Mouse (Mus musculus) heart, embryonic 12.5 days (tissue): ENCODE data around the gene Rora. TPM values are rescaled to one million over a fixed set of nuclear protein-coding genes. Genes with fewer than 3 reads are reported as not detected.

Experiments
- ATAC-seq: fragments of 200-750 bp; cut with Nextera tagmentation; 2 replicates; pipeline ENCODE4 v1.8.0; 2017; ENCODE audit warnings: moderate TSS enrichment, moderate library complexity; ENCODE audit not compliant: insufficient number of reproducible peaks, low FRiP score
- H3K27ac ChIP-seq: fragments of 300-500 bp; sonication (generic); 2 replicates; pipeline ENCODE4 v1.5.1; 2016; ENCODE audit warnings: mild to moderate bottlenecking, moderate library complexity; ENCODE audit not compliant: poor library complexity, severe bottlenecking
- H3K27me3 ChIP-seq: fragments of 300-500 bp; sonication (generic); replicated peaks from 2 replicates; pipeline ENCODE4 v1.6.1; 2016; ENCODE audit warnings: mild to moderate bottlenecking, moderate library complexity
- H3K36me3 ChIP-seq: fragments of 300-500 bp; sonication (generic); 2 replicates; pipeline ENCODE4 v1.6.1; 2016; ENCODE audit warnings: mild to moderate bottlenecking, moderate library complexity
- H3K4me1 ChIP-seq: fragments of 300-500 bp; sonication (generic); replicated peaks from 2 replicates; pipeline ENCODE4 v1.6.1; 2016; ENCODE audit warnings: mild to moderate bottlenecking
- H3K4me2 ChIP-seq: fragments of 300-500 bp; sonication (generic); 2 replicates; pipeline ENCODE4 v1.6.1; 2016; ENCODE audit warnings: mild to moderate bottlenecking, moderate library complexity
- H3K4me3 ChIP-seq: fragments of 300-500 bp; sonication (generic); 2 replicates; pipeline ENCODE4 v1.5.1; 2016; ENCODE audit warnings: mild to moderate bottlenecking
- H3K9ac ChIP-seq: fragments of 300-500 bp; sonication (generic); 2 replicates; pipeline ENCODE4 v1.6.1; 2016; ENCODE audit warnings: mild to moderate bottlenecking, moderate library complexity
- H3K9me3 ChIP-seq: fragments of 300-500 bp; sonication (generic); replicated peaks from 2 replicates; pipeline ENCODE4 v1.6.1; 2016; ENCODE audit warnings: mild to moderate bottlenecking, moderate library complexity
- WGBS: fragments of 180-500 bp; shearing (Covaris S2); methylation state at CpG from one replicate; pipeline ENCODE4 v1.1.7; 2016; 5-methylcytosine and 5-hydroxymethylcytosine counted together
- polyA plus RNA-seq: library from polyadenylated mRNA; unstranded; fragments of >200 nt; fragmentation: Nextera tagmentation; extraction: Ambion mirVana; gene quantifications from 2 replicates; pipeline ENCODE4 v1.2.1, GENCODE M21; 2016

The Rora gene
- polyA plus RNA-seq, 1 experiment from 2014 or later, result 7.6 TPM

GRCm38 (mm10) chr9:68852201-68852600, 198.6 kb downstream of the Rora start:
- H3K36me3 ChIP-seq, result no peaks in the 10 kb centered on the region
- H3K9me3 ChIP-seq, result no peaks in the 10 kb centered on the region
- 58% methylated on average over 4 of the region's 4 CpGs for WGBS
- no peak overlapping the region for H3K4me3 ChIP-seq
- no peak for ATAC-seq
- H3K9ac ChIP-seq, result no peak overlapping the region
- H3K27me3 ChIP-seq, result no peaks in the 10 kb centered on the region
- H3K4me1 ChIP-seq, result no peaks in the 10 kb centered on the region; the same call in 1 of the 2 replicates
- H3K27ac ChIP-seq, result no peak overlapping the region
- H3K4me2 ChIP-seq, result no peak overlapping the region

DNA sequence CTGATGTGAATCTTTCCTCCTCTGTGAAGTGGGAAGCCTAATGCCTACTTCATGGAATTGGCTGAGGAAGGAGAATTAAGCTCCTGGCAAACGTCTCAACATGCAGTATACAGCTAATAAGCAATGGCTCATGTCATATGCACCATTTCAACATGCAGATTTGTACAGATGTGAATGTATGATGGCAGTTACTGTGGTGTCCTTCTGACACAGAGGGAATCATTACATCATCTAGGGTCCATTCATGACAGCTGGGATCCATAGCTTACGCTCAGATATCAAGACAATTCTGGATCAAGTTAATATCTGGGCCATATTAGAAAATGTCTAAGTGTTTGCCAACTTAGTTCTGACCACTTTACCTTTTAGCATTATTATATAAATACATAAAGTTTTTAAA, 199.3 kb downstream of the Rora start:
- Histone ChIP-seq H3K4me3 (no peak overlapping the region), H3K36me3 (no peaks in the 10 kb centered on the region), H3K9me3 (no peaks in the 10 kb centered on the region), H3K27ac (no peak overlapping the region), H3K27me3 (no peaks in the 10 kb centered on the region), H3K9ac (no peak overlapping the region), H3K4me2 (no peak overlapping the region), H3K4me1 (no peaks in the 10 kb centered on the region; the same call in 1 of the 2 replicates)
- WGBS, result 82% methylated on average over 2 of the region's 2 CpGs
- ATAC-seq, result no peak

DNA sequence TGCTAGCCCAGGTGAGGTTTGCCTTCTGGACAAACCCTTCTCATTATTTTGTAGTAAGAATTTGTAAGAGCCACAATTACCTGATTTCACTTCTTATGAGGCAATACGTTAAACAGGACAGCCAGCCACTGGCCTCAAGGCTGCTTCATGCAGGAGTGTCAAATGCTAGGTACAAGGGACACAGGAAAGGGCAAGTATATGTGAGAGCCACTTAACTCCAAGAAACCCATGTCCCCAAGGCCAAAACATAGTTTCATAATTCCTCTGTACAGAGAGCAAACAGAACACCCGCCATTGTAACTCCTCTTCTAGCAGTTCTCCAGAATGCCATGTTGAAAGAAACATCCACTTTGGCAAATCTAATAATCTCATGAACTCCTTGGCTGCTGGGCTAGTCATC, 205.9 kb downstream of the Rora start:
- H3K27me3 ChIP-seq, result no peaks in the 10 kb centered on the region
- peaks cover 13% of the 10 kb centered on the region for H3K9me3 ChIP-seq
- no peak overlapping the region for H3K27ac ChIP-seq
- 81% methylated on average over 2 of the region's 2 CpGs for WGBS
- H3K4me1 ChIP-seq, result no peaks in the 10 kb centered on the region; the same call in 1 of the 2 replicates
- no peak for ATAC-seq
- H3K9ac ChIP-seq, result no peak overlapping the region
- H3K4me3 ChIP-seq, result no peak overlapping the region
- H3K36me3 ChIP-seq, result no peaks in the 10 kb centered on the region
- no peak overlapping the region for H3K4me2 ChIP-seq

DNA sequence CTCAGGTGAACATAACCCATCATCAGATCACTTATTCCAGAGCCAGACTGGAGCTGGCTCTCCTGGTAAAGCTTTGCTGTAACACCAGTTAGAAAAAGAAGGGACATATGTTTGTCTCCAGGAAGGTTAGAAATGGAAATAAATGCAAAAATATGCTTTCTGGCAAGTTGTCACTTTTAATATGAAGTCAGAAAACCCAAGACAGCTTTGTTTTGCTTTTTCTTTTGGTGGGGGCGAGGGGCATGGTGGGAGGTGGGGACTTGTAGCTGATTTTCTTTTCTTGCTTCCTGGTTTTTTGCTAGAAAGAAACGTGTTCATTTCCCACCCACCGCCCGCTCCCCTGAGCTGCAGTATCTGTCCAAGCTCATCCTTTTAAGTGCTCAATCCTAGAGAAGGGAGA, 212.7 kb downstream of the Rora start:
- H3K4me1 ChIP-seq, result no peaks in the 10 kb centered on the region
- peaks cover 13% of the 10 kb centered on the region for H3K9me3 ChIP-seq
- no peak overlapping the region for H3K4me2 ChIP-seq
- WGBS, result 71% methylated on average over 4 of the region's 4 CpGs
- no peak overlapping the region for H3K9ac ChIP-seq
- H3K27me3 ChIP-seq, result no peaks in the 10 kb centered on the region
- ATAC-seq, result no peak
- no peaks in the 10 kb centered on the region for H3K36me3 ChIP-seq
- no peak overlapping the region for H3K27ac ChIP-seq
- H3K4me3 ChIP-seq, result no peak overlapping the region

GRCm38 (mm10) chr9:68873838-68874237, 220.3 kb downstream of the Rora start:
- no peak for ATAC-seq
- no peaks in the 10 kb centered on the region for H3K36me3 ChIP-seq
- H3K4me3 ChIP-seq, result no peak overlapping the region
- H3K9me3 ChIP-seq, result no peaks in the 10 kb centered on the region
- WGBS, result 84% methylated on average over 4 of the region's 4 CpGs
- H3K27me3 ChIP-seq, result no peaks in the 10 kb centered on the region
- no peak overlapping the region for H3K27ac ChIP-seq
- H3K4me2 ChIP-seq, result no peak overlapping the region
- no peak overlapping the region for H3K9ac ChIP-seq
- peaks cover 7% of the 10 kb centered on the region; the same call in 1 of the 2 replicates for H3K4me1 ChIP-seq

DNA sequence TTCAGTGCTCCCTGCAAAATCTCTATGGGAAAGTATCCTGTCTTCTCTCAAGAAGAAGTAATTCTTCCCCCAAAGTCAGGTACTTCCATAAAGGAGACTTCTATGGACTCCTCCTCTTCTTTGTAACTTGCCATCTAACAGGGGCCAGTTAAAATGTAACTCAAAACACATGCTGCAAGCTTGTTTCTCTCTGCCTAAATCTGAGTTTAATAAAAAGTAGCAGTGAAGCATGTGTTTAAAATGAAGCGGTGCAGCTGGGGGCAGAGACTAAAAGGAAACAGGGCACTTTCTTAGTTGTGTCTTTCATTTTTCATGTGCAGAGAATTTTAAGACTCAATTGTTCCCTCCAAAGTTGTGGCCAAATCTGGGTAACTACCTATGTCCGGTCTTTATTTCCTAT, 221.0 kb downstream of the Rora start:
- WGBS, result 82% methylated on average over 2 of the region's 2 CpGs
- Histone ChIP-seq H3K27ac (no peak overlapping the region), H3K4me2 (no peak overlapping the region), H3K27me3 (no peaks in the 10 kb centered on the region), H3K9ac (no peak overlapping the region), H3K9me3 (no peaks in the 10 kb centered on the region), H3K4me1 (peaks cover 7% of the 10 kb centered on the region; the same call in 1 of the 2 replicates), H3K4me3 (no peak overlapping the region), H3K36me3 (no peaks in the 10 kb centered on the region)
- no peak for ATAC-seq

DNA sequence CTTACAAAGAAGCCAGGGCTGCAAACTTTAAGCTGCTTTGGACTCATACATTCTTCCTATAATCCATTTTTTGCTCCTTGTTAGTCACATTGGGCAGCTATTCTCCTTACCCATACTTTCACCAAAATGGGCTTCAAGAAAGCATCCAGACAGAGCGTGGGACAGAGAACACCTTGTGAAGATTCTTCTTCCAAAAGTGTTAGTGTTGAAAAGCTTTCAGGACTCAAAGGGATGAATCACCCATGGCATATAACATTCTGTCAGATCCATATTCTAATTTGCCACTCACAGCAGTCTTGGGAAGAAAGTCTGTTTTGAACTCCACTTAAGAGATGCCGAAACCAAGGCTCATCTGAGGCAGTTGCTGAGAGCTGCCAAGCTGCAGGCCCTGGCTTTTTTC, 222.2 kb downstream of the Rora start:
- peaks cover 7% of the 10 kb centered on the region; the same call in 1 of the 2 replicates for H3K4me1 ChIP-seq
- H3K27me3 ChIP-seq, result no peaks in the 10 kb centered on the region
- H3K4me3 ChIP-seq, result no peak overlapping the region
- ATAC-seq, result no peak
- H3K9me3 ChIP-seq, result no peaks in the 10 kb centered on the region
- H3K36me3 ChIP-seq, result no peaks in the 10 kb centered on the region
- no peak overlapping the region for H3K4me2 ChIP-seq
- H3K27ac ChIP-seq, result no peak overlapping the region
- 78% methylated on average over 2 of the region's 2 CpGs for WGBS
- H3K9ac ChIP-seq, result no peak overlapping the region

GRCm38 (mm10) chr9:68876289-68876688, 222.7 kb downstream of the Rora start:
- no peak overlapping the region for H3K4me2 ChIP-seq
- ATAC-seq, result no peak
- no peaks in the 10 kb centered on the region for H3K27me3 ChIP-seq
- no peak overlapping the region for H3K9ac ChIP-seq
- WGBS, result 59% methylated on average over 2 of the region's 2 CpGs
- peaks cover 11% of the 10 kb centered on the region for H3K4me1 ChIP-seq
- H3K27ac ChIP-seq, result no peak overlapping the region
- no peaks in the 10 kb centered on the region for H3K36me3 ChIP-seq
- H3K9me3 ChIP-seq, result no peaks in the 10 kb centered on the region
- no peak overlapping the region for H3K4me3 ChIP-seq

DNA sequence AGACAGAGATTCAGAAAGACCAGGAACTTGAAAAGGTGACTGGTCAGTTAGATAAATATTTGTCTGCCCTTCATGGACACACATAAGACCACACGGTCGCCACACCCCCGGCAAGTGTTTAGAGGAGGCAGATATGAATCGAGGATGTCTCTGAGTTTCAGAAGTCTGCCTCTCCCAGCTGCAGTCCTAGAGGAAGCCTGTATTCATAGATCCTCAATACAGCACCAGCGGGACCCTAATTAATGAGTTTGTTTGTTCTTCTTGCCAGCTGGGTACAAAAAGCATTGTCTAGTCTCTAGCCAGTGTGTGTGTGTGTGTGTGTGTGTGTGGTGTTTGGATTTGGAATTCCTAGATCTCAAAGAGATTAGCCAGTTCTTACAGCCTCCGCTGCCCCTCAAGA, 228.3 kb downstream of the Rora start:
- no peaks in the 10 kb centered on the region for H3K36me3 ChIP-seq
- ATAC-seq, result no peak
- H3K9me3 ChIP-seq, result no peaks in the 10 kb centered on the region
- H3K27me3 ChIP-seq, result no peaks in the 10 kb centered on the region
- H3K4me1 ChIP-seq, result peaks cover 21% of the 10 kb centered on the region
- no peak overlapping the region for H3K9ac ChIP-seq
- H3K4me3 ChIP-seq, result no peak overlapping the region
- H3K27ac ChIP-seq, result no peak overlapping the region
- no peak overlapping the region for H3K4me2 ChIP-seq
- WGBS, result 55% methylated on average over 6 of the region's 6 CpGs

GRCm38 (mm10) chr9:68883005-68883404, 229.4 kb downstream of the Rora start:
- Histone ChIP-seq H3K9me3 (no peaks in the 10 kb centered on the region), H3K4me3 (no peak overlapping the region), H3K4me2 (no peak overlapping the region), H3K4me1 (peaks cover 17% of the 10 kb centered on the region), H3K9ac (no peak overlapping the region), H3K27ac (no peak overlapping the region), H3K27me3 (no peaks in the 10 kb centered on the region), H3K36me3 (no peaks in the 10 kb centered on the region)
- WGBS, result 57% methylated on average over 6 of the region's 6 CpGs
- ATAC-seq, result no peak

GRCm38 (mm10) chr9:68883687-68884086, 230.1 kb downstream of the Rora start:
- H3K36me3 ChIP-seq, result no peaks in the 10 kb centered on the region
- no peak overlapping the region for H3K4me3 ChIP-seq
- H3K27me3 ChIP-seq, result no peaks in the 10 kb centered on the region
- H3K9me3 ChIP-seq, result no peaks in the 10 kb centered on the region
- no peak overlapping the region for H3K27ac ChIP-seq
- peaks cover 17% of the 10 kb centered on the region for H3K4me1 ChIP-seq
- WGBS, result 36% methylated on average over 8 of the region's 8 CpGs
- no peak overlapping the region for H3K4me2 ChIP-seq
- ATAC-seq, result no peak
- H3K9ac ChIP-seq, result no peak overlapping the region

DNA sequence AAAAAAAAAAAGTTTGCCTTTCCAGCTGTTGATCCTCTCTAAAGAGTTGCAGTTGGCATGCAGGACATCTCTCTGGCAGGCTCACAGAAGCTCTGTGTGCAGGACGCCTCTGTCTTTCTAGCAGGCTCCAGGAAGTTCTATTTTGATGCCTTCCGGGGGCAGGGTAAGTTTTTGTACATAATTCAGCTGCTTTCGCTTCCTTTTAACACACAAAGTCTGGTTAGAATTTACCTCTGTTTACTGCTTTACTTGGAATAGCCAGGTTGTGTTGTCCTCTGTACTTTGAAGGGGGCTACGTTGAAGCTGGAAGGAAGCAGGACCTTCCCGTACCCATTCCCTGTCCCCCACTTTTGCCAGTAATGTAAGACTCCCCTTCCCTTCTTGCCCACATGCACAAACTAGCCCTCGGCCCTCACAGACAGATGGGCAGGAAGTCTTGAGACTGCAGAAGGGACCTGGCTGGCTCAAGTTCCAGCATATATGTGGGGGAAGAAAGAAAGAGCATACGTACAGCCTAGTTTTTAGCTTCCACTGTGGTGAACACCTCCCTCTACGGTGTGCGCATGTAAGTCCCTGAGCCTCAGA, 231.0 kb downstream of the Rora start:
- ATAC-seq, result no peak
- 73% methylated on average over 9 of the region's 9 CpGs for WGBS

More for the DNA sequence above, 231.0 kb downstream of the Rora start:
- Histone ChIP-seq H3K27me3 (no peaks in the 10 kb centered on the region), H3K36me3 (no peaks in the 10 kb centered on the region), H3K4me2 (no peak overlapping the region), H3K4me3 (no peak overlapping the region), H3K9me3 (no peaks in the 10 kb centered on the region), H3K27ac (no peak overlapping the region), H3K4me1 (peaks cover 17% of the 10 kb centered on the region), H3K9ac (no peak overlapping the region)
